Mouse (Mus musculus): ENCODE measurements around the gene Gpr157. TPM values are rescaled to one million over a fixed set of nuclear protein-coding genes. Genes with fewer than 3 reads are reported as not detected.

Gene Gpr157
- total RNA-seq, 2 experiments from 2014 or later, result 22.8 to 35.7 TPM

DNA sequence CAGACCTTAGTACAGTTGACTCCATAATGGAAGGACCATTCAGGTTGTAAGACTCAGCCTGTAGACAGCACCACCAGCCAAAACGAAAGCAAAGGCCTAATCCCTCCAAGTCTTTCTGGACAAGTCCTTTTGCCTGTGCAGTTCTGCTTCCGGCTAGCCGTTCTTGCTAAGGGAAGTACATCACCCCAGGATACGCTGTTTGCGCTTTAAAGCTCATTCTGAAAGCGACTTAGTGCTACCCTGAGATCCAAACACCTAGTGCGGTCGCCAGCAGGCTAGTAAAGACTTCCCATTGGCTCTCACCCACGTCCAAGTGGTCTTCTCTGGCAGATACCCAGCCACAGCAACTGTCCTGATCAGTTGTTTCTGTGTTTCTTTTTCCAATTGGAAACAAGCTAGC is 23.2 kb downstream of the Gpr157 start:
- DNase-seq, result no peak

GRCm38 (mm10) chr4:150112867-150113266 is 25.7 kb downstream of the Gpr157 start:
- DNase-seq, result peak; percentile 42

GRCm38 (mm10) chr4:150114505-150115061 is 27.4 kb downstream of the Gpr157 start:
- DNase-seq, result no peak

GRCm38 (mm10) chr4:150117311-150117710 is 30.1 kb downstream of the Gpr157 start:
- no peak for DNase-seq

DNA sequence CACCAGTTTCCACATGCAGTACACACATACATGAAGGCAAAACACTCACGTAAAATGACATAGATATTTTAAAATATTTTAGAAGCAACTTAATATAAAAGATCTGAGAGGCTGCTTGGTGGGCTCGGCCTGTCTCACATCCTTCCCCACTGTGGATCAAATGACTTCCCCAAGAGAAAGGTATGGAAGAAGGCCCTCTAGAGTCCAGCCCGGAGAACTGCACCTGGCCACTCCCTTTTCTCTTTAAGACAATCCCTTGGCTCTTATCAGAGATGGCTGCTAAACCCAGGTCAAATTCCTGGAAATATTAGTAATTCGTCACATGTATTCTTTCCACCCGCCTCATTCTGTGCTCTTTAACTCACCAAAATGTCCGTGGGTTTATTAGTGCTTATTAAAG is 31.0 kb downstream of the Gpr157 start:
- DNase-seq, result no peak

GRCm38 (mm10) chr4:150119055-150119454 is 31.9 kb downstream of the Gpr157 start, which contains the start of gene Slc2a5:
TSS of gene Slc2a5 (plus strand) at chr4:150119283.
- no peak for DNase-seq

GRCm38 (mm10) chr4:150119640-150120039 is 32.5 kb downstream of the Gpr157 start:
- DNase-seq, result no peak

DNA sequence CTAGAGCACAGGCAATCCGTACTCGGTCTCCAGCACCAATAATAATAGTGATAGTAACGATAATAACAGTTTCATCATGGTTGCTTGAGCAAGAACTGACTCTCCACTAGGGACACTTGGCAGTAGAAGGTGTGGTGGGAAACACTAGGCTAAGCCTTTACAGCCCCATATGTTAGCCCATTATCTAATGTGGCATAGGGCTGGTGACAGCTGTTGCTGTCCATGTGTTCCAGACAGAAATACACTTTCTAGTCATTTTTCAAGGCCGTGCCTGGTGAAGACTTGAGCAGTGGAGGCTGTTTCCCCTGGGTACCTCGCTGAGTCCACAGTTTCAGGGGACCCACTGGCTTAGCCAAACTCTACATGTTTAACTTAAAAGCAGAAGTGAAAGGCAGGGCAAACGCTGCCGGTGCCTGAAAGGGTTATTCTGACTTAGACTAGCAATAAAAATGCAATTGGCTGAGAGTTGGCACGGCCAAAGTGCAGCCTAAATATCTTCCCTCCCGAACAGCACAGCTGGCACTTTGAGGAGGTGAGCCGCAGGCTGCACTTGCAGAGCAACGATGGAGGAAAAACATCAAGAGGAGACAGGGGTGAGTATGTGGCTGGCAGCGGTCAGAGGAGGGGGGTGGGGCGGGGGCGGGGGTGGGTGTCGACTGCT is 33.1 kb downstream of the Gpr157 start:
- DNase-seq, result no peak

GRCm38 (mm10) chr4:150121430-150121829 is 34.3 kb downstream of the Gpr157 start:
- DNase-seq, result no peak

GRCm38 (mm10) chr4:150122476-150122875 is 35.3 kb downstream of the Gpr157 start:
- peak; percentile 58 for DNase-seq

GRCm38 (mm10) chr4:150126373-150126772 is 39.2 kb downstream of the Gpr157 start:
- no peak for DNase-seq

GRCm38 (mm10) chr4:150127894-150128293 is 40.7 kb downstream of the Gpr157 start:
- DNase-seq, result no peak

DNA sequence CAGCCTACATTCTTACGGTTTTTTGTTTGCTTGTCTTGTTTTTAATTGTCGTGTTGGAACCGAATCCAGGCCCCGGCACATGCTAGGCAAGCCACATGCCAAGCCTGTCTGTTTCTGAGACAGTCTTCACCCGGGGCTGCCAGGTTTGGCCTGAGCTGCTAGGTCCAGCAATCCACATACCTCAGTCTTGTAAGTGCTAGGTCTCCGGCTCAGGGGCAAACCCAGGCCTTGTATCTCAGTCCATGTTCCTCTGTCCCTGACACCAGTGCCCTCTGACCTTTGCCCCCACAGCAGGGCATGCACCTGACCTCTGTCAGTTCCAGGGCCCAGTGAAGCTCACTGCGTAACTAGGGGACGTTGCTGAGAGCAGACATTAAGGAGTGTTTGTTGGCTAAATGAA is 41.4 kb downstream of the Gpr157 start:
- no peak for DNase-seq

DNA sequence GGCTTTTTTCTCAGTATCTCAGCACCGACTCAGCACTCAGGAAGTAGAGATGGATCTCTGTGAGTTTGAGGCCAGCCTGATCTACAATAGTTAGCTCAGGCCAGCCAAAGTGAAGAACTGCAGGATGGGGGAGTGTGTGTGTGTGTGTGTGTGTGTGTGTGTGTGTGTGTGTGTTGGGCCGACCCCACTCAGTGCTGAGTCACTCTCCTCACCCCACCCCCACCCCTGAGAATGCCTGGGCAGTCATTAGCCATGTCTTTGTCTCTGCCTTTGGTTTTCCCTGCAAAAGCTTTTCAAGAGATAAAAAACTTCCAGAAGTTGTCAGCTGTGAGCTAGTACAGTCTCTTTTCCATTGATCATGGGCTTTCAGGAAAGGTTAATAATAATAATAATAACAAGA is 43.5 kb downstream of the Gpr157 start:
- no peak for DNase-seq

DNA sequence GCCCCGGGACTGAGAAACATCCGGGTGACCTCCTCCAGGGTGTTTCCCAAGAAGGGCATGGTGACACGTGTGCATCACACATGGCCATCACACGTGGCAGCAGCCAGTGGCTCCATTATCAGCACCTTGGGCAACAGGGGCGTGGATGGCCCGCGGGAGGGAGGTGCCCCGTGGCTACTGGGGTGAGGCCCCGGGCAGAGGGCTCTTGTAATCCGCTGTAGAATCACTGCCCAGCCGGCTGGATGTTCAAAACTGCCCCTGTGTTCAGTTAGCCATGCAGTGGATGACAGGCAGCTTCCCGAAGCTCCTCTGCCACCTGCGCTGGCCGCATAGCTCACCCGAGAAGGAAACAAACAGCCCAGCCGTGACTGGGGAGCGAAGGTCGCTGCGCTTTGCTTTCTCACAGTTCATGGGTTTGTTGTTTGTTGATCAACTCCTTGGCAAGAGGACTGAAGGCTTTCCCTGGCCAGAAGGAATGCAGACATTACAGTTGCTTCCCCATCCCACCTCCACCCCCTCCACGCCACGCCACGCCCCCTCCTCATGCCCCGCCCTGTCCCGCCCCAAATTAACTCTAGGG is 45.6 kb downstream of the Gpr157 start:
- DNase-seq, result no peak

DNA sequence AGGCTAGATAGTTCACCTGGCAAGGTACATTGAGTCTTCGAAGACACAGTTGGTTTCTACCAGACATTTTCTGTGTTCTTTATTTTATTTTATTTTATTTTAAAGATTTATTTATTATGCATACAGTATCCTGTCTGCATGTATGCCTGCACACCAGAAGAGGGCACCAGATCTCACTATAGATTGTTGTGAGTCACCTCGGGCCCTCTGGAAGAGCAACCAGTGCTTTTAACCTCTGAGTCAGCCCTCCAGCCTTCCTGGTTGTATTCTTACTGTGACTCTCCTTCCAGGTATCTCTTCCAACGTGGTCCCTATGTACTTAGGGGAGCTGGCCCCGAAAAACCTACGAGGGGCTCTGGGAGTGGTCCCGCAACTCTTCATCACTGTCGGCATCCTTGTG is 48.1 kb downstream of the Gpr157 start:
- no peak for DNase-seq

GRCm38 (mm10) chr4:150136693-150137092 is 49.5 kb downstream of the Gpr157 start:
- peak; percentile 61 for DNase-seq

- DNase-seq, result no peak
Measured at GRCm38 (mm10) chr4:150137368-150138083, 50.4 kb downstream of the Gpr157 start.

DNA sequence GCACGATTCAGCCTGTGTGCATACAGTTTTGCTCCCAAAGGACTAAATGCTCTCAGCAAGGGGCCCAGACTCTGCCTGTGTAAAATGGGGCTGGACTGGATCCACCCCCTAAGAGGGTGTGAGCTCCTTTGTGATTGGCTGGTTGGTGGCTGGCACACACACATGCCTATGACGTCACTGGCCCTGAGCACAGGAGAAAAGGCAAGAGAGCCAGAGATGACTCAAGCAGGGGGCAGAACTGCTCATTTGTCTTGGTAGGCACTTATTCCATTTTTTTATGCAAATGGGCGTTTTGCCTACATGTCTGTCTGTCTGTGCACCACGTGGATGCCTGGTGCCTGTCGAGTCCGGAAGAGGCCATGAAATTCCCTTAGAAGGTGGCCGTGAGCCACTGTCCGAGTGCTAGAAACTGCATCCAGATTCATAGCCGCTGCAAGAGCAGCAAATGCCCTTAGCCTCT is 50.9 kb downstream of the Gpr157 start:
- DNase-seq, result peak; percentile 26

DNA sequence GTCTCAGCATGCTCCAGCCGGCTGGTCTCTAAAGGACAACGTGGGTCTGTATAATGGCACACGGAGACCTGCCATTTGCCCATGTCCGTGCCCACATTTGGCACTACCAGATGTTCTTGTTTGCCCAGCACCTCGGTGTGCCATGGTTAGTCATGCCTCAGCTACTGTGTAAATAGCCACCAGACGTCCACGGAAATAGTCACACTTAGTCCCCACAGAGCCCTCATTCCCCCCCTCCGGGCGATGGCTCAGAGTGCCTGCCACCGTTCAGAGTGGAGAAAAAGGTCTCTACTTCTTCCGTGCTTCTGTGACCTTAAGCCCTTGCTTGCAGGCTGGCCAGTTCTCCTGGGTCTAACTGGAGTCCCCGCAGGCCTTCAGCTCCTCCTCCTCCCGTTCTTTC is 51.9 kb downstream of the Gpr157 start:
- no peak for DNase-seq

GRCm38 (mm10) chr4:150140346-150140745 is 53.2 kb downstream of the Gpr157 start:
- DNase-seq, result no peak

- no peak for DNase-seq
Measured at GRCm38 (mm10) chr4:150144242-150144641, 57.1 kb downstream of the Gpr157 start.

- no peak for DNase-seq
Measured at GRCm38 (mm10) chr4:150146286-150146685, 59.1 kb downstream of the Gpr157 start.
